Mouse (Mus musculus) ES-Bruce4 (cell line): ENCODE results near the gene Large2. TPM values are rescaled to one million over a fixed set of nuclear protein-coding genes. Genes with fewer than 3 reads are reported as not detected.

Experiments used
- H3K27ac ChIP-seq: 2 replicates; pipeline ENCODE4 v1.5.1; 2012; ENCODE audit warnings: low read length, inconsistent platforms; ENCODE audit not compliant: insufficient read depth
- H3K27me3 ChIP-seq: 2 replicates; pipeline ENCODE4 v1.6.1; 2012; ENCODE audit warnings: mild to moderate bottlenecking, low read length, inconsistent platforms; ENCODE audit not compliant: control insufficient read depth, poor library complexity, insufficient read depth, severe bottlenecking
- H3K36me3 ChIP-seq: 2 replicates; pipeline ENCODE4 v1.6.1; 2012; ENCODE audit warnings: inconsistent platforms, mild to moderate bottlenecking, low read length, moderate library complexity; ENCODE audit not compliant: control insufficient read depth, poor library complexity, insufficient read depth, severe bottlenecking
- H3K4me1 ChIP-seq: one replicate; pipeline ENCODE4 v1.8.1; 2011; ENCODE audit warnings: low read length; ENCODE audit not compliant: control insufficient read depth, insufficient read depth
- H3K4me3 ChIP-seq: 2 replicates; pipeline ENCODE4 v1.5.1; 2011; ENCODE audit warnings: low read depth, mild to moderate bottlenecking, low read length
- H3K9ac ChIP-seq: 2 replicates; pipeline ENCODE4 v1.6.1; 2012; ENCODE audit warnings: low read depth, mild to moderate bottlenecking, inconsistent platforms; ENCODE audit not compliant: poor library complexity, severe bottlenecking
- H3K9me3 ChIP-seq: replicated peaks from 2 replicates; pipeline ENCODE4 v1.6.1; 2012; ENCODE audit warnings: mild to moderate bottlenecking, low read length, inconsistent platforms; ENCODE audit not compliant: control insufficient read depth, poor library complexity, insufficient read depth, severe bottlenecking
- CTCF ChIP-seq: IDR thresholded peaks from one replicate; pipeline ENCODE4 v1.8.1; 2011; ENCODE audit warnings: low read depth, low read length
- EP300 ChIP-seq: IDR thresholded peaks from 2 replicates; pipeline ENCODE4 v1.6.1; 2011; ENCODE audit warnings: low read depth, low read length; ENCODE audit not compliant: insufficient read depth
- POLR2A ChIP-seq: IDR thresholded peaks from one replicate; pipeline ENCODE4 v1.8.1; 2011; ENCODE audit warnings: low read length; ENCODE audit not compliant: insufficient read depth
- polyA plus RNA-seq: library from polyadenylated mRNA; stranded (reverse); fragments of >200 nt; gene quantifications from 2 replicates; pipeline ENCODE4 v1.2.4, GENCODE M21; 2011; ENCODE audit warnings: low read depth; ENCODE audit not compliant: missing spikeins, insufficient read depth, insufficient read length

Gene Large2
- polyA plus RNA-seq, 1 experiment = 31.4 TPM

DNA sequence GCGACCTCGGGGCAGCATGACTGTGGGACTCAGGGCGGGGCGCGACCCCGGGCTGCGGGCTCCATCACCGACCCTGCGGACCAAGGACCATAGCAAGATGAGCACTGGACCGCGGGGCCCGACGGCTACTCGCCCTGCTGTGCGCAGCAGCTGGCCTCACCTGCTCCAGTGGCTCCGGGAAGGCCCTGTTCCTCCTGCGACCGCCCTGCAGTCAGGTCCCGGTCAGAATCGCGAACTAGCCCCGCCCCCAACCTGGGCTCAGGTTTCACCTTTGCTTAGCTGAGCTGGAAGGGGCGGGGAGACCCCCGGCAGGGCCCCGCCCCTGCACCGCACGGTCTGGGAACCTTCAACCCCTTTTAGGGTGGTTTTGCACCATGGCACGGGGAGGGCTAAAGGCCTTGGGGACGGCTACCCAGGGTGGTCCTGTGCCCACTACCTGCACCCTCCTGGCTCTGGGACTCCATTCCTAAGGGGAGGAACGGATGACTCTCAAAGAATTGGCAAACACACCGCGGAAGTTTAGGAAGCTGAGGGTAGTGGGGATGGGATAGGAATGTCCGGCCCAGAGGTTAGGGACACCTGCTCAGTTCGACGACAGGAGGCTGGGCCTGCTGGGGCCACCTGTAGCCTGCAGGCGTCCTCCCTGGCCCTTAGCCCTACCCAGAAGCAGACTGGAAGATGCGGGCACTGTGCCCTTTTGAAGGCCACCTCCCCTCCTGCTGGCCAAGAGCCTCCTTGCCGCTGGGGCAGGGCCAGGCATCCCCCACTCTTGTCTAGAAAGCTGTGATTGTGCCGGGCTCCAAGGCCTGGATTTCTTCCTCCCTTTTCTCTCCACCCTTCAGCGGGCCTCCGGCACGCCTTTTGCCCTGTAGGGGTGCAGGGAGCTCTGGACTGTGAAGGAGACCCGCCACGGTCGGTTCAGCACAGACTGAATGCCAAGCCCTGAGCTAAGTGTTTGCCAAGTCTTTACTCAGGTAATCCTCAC lies 3.6 kb downstream of the Large2 start:
- Histone ChIP-seq H3K9me3 (no peaks in the 10 kb centered on the region), H3K27me3 (no peaks in the 10 kb centered on the region), H3K4me1 (peaks cover 9% of the 10 kb centered on the region), H3K9ac (peak overlapping the region; percentile 39), H3K4me3 (peak overlapping the region; percentile 71), H3K36me3 (no peaks in the 10 kb centered on the region), H3K27ac (peak overlapping the region; percentile 30; the same call in 1 of the 2 replicates)
- TF ChIP-seq CTCF (no peak), POLR2A (peak; percentile 34), EP300 (peak; percentile 47; the same call in 1 of the 2 replicates)

DNA sequence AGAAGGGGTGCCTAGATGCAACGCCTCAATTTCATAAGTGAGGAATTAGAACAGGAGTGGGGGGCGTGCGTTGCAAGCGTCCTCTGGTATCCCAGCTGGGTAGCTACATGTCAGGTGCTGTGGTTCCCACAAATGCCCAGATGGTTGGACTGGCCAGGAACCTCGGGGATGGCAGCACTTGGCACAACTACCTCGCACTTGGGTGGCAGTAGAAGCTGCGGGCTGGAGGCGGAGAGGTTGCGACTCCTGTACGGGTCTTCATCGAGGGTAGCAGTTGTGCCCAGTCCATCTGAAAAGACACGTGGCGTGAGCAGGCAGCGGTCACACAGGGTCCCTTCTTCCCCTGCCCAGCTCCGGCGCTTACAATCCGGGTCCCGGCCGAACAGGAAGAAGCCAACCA lies 4.3 kb downstream of the Large2 start:
- Histone ChIP-seq H3K27ac (no peak overlapping the region), H3K9me3 (no peaks in the 10 kb centered on the region), H3K4me1 (peaks cover 9% of the 10 kb centered on the region), H3K9ac (peak overlapping the region; percentile 39), H3K4me3 (peak overlapping the region; percentile 71), H3K27me3 (no peaks in the 10 kb centered on the region), H3K36me3 (0 out of 2 replicates have a peak, but pooled peaks cover 1% of the 10 kb centered on the region)
- TF ChIP-seq EP300 (no peak), CTCF (no peak), POLR2A (no peak)

DNA sequence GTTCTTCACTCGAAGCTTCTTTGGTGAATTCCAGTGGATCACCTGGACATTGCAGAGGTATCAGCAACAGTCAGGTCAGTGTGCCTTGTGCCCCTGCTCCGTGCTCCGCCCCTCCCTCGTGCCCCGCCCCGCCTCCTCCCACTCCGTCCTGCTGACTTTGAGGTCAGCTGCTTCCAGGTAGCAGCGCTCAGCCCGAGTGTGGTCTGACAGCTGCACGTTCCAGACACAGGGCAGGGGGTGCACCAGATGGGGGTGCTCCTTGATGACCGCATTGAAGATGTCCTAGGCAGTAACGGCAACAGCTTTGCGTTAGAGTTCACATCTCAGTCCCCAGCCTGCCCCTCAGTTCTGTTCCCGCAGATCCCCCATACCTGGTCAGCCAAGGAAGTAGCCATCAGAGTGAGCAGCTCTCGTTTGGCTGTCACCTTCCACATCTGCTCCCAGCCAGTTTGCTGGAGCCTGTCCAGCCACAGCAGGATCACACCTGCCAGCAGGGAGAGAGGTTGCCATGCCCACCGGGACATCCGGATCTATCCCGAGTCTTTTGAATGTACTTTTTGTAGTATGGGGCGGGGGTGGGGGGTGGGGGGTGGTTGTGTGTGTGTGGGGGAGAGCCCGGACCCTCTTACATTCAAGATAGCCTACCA lies 7.2 kb downstream of the Large2 start:
- H3K9me3 ChIP-seq = no peaks in the 10 kb centered on the region
- no peak overlapping the region for H3K27ac ChIP-seq
- H3K9ac ChIP-seq = no peak overlapping the region
- H3K4me3 ChIP-seq = peak overlapping the region; percentile 17; the same call in 1 of the 2 replicates
- H3K4me1 ChIP-seq = peaks cover 9% of the 10 kb centered on the region
- H3K36me3 ChIP-seq = 0 out of 2 replicates have a peak, but pooled peaks cover 3% of the 10 kb centered on the region
- TF ChIP-seq EP300 (no peak), CTCF (no peak), POLR2A (no peak)
- H3K27me3 ChIP-seq = no peaks in the 10 kb centered on the region

GRCm38 (mm10) chr2:92365568-92365967 lies 9.1 kb downstream of the Large2 start:
- Histone ChIP-seq H3K9ac (no peak overlapping the region), H3K4me1 (peaks cover 3% of the 10 kb centered on the region), H3K36me3 (0 out of 2 replicates have a peak, but pooled peaks cover 3% of the 10 kb centered on the region), H3K27ac (no peak overlapping the region), H3K4me3 (no peak overlapping the region), H3K9me3 (no peaks in the 10 kb centered on the region), H3K27me3 (no peaks in the 10 kb centered on the region)
- TF ChIP-seq CTCF (no peak), EP300 (no peak), POLR2A (no peak)

- Histone ChIP-seq H3K9ac (no peak overlapping the region), H3K9me3 (no peaks in the 10 kb centered on the region), H3K27me3 (no peaks in the 10 kb centered on the region), H3K27ac (no peak overlapping the region), H3K4me1 (peaks cover 3% of the 10 kb centered on the region), H3K4me3 (no peak overlapping the region), H3K36me3 (0 out of 2 replicates have a peak, but pooled peaks cover 3% of the 10 kb centered on the region)
- TF ChIP-seq POLR2A (no peak), EP300 (no peak), CTCF (no peak)
Measured at GRCm38 (mm10) chr2:92364086-92364485, 10.6 kb downstream of the Large2 start.
